Mouse (Mus musculus): Measurements from ENCODE around the gene Alg14. TPM values are rescaled to one million over a fixed set of nuclear protein-coding genes. Genes with fewer than 3 reads are reported as not detected.

The Alg14 gene
- polyA plus RNA-seq, 1 experiment from 2014 or later, result 35.7 TPM

- no peaks in the 10 kb centered on the region for H3K27me3 ChIP-seq (ENCODE audit: control insufficient read depth, insufficient read depth, low read length)
- H3K9ac ChIP-seq (ENCODE audit: low read length), result no peak overlapping the region
- H3K36me3 ChIP-seq (ENCODE audit: control insufficient read depth, insufficient read depth, low read length), result no peaks in the 10 kb centered on the region
- H3K9me3 ChIP-seq (ENCODE audit: control insufficient read depth, low read length), result no peaks in the 10 kb centered on the region
- H3K4me1 ChIP-seq (replicated peaks; ENCODE audit: control insufficient read depth, insufficient read depth), result no peaks in the 10 kb centered on the region
- H3K4me3 ChIP-seq (ENCODE audit: low read depth, low read length), result no peak overlapping the region
- ATAC-seq (ENCODE audit: low FRiP score, low TSS enrichment), result no peak
- no peak for TF ChIP-seq EP300 (optimal IDR thresholded peaks at IDR 0.05)
- no peak for TF ChIP-seq CTCF (IDR thresholded peaks at IDR 0.05; ENCODE audit: low read depth)
- DNase-seq (ENCODE audit: low spot score), result no peak
- WGBS, result 82% methylated on average over 3 of the region's 3 CpGs
- no peak overlapping the region for H3K4me2 ChIP-seq (replicated peaks; ENCODE audit: low read depth)
- H3K27ac ChIP-seq (replicated peaks), result no peak overlapping the region
Observed at GRCm38 (mm10) chr3:121408386-121408785, 116.8 kb downstream of the Alg14 start.

- ATAC-seq (ENCODE audit: low FRiP score, low TSS enrichment), result no peak
Observed at GRCm38 (mm10) chr3:121411450-121411849, 119.9 kb downstream of the Alg14 start.

More at GRCm38 (mm10) chr3:121411450-121411849, 119.9 kb downstream of the Alg14 start:
- Histone ChIP-seq H3K4me1 (replicated peaks; ENCODE audit: control insufficient read depth, insufficient read depth) (no peaks in the 10 kb centered on the region), H3K9ac (ENCODE audit: low read length) (no peak overlapping the region), H3K4me3 (ENCODE audit: low read depth, low read length) (no peak overlapping the region), H3K36me3 (ENCODE audit: control insufficient read depth, insufficient read depth, low read length) (no peaks in the 10 kb centered on the region), H3K27ac (replicated peaks) (no peak overlapping the region), H3K4me2 (replicated peaks; ENCODE audit: low read depth) (no peak overlapping the region), H3K27me3 (ENCODE audit: control insufficient read depth, insufficient read depth, low read length) (no peaks in the 10 kb centered on the region), H3K9me3 (ENCODE audit: control insufficient read depth, low read length) (no peaks in the 10 kb centered on the region)
- DNase-seq (ENCODE audit: low spot score), result no peak
- no peak for TF ChIP-seq EP300 (optimal IDR thresholded peaks at IDR 0.05)
- no peak for TF ChIP-seq CTCF (IDR thresholded peaks at IDR 0.05; ENCODE audit: low read depth)
- 56% methylated on average over 6 of the region's 6 CpGs for WGBS

Other genes starting within 250 kb of the Alg14 start
- 7.1 and 8.7 TPM in 2 replicates for gene Rwdd3, start 120.1 kb upstream of the Alg14 start, polyA plus RNA-seq (2015; fragmentation: Nextera tagmentation; extraction: Ambion mirVana)
- 2.6 TPM in 2 replicates for gene Tmem56, start 8.7 kb upstream of the Alg14 start, polyA plus RNA-seq (2015; fragmentation: Nextera tagmentation; extraction: Ambion mirVana)
- gene Cnn3, start 134.7 kb downstream of the Alg14 start, polyA plus RNA-seq (2015; fragmentation: Nextera tagmentation; extraction: Ambion mirVana), result 280 and 301 TPM in 2 replicates
- gene Slc44a3, start 240.6 kb downstream of the Alg14 start, polyA plus RNA-seq (2015; fragmentation: Nextera tagmentation; extraction: Ambion mirVana), result 42.7 and 44.8 TPM in 2 replicates

Data from stomach, postnatal 0 days (tissue).